Comparison of ENCODE assay signal across 7 mouse cellular contexts in genomic region chr16:16213079-16213760, GRCm38 (mm10). TPM values are rescaled to one million over a fixed set of nuclear protein-coding genes. Genes with fewer than 3 reads are reported as not detected.
DNase-seq lines count a peak whose midpoint lies in the region; ATAC-seq and TF ChIP-seq lines count a peak whose summit lies in the region.

Gene Pkp2, plus strand, starts transcription at chr16:16213318.

- TF ChIP-seq CTCF in gastrocnemius, adult 2 months (IDR thresholded peaks at IDR 0.05) = no peak
- no peak for TF ChIP-seq CTCF in left cerebral cortex, adult 2 months (IDR thresholded peaks at IDR 0.05)

- peak; percentile 60 for DNase-seq in cerebellum, adult 9-11 months
- peak; percentile 85 for DNase-seq in gastrocnemius, adult 2 months
- DNase-seq in left cerebral cortex, adult 2 months (ENCODE audit: extremely low spot score in 1 of 2, low spot score in 2 of 2) = peak; percentile 48 to 50
- DNase-seq in skeletal muscle tissue, adult 2 months (ENCODE audit: low read depth, low spot score) = peak; percentile 61

- H3K9me3 ChIP-seq in hindbrain, embryonic 15.5 days = no peaks in the 10 kb centered on the region
- no peaks in the 10 kb centered on the region for H3K9me3 ChIP-seq in megakaryocyte, embryonic 14.5 days

- peaks cover 5% of the 10 kb centered on the region; the same call in 1 of the 2 replicates for H3K4me1 ChIP-seq in hindbrain, embryonic 15.5 days (replicated peaks)
- peaks cover 32% of the 10 kb centered on the region for H3K4me1 ChIP-seq in megakaryocyte, embryonic 14.5 days

- intact Hi-C loops in gastrocnemius, adult 2 months (cut with DNase I) = no loop called here
- intact Hi-C loops in left cerebral cortex, adult 2 months (cut with DNase I) = no loop called here

- H3K4me3 ChIP-seq in gastrocnemius, adult 2 months = peak within 1 kb of the TSS; percentile 90
- peak within 1 kb of the TSS; percentile 83 for H3K4me3 ChIP-seq in hindbrain, embryonic 15.5 days
- peak within 1 kb of the TSS; percentile 65 for H3K4me3 ChIP-seq in left cerebral cortex, adult 2 months
- peak within 1 kb of the TSS; percentile 91 for H3K4me3 ChIP-seq in megakaryocyte, embryonic 14.5 days (replicated peaks)

- no peaks in the 10 kb centered on the region for H3K36me3 ChIP-seq in hindbrain, embryonic 15.5 days
- no peaks in the 10 kb centered on the region for H3K36me3 ChIP-seq in megakaryocyte, embryonic 14.5 days (replicated peaks; ENCODE audit: low read length)

- peak within 1 kb of the TSS; percentile 100 for H3K4me2 ChIP-seq in hindbrain, embryonic 15.5 days

- WGBS in hindbrain, embryonic 15.5 days = under 1% methylated on average over 56 of the region's 59 CpGs

- peak within 1 kb of the TSS; percentile 74 for H3K27ac ChIP-seq in gastrocnemius, adult 2 months
- H3K27ac ChIP-seq in hindbrain, embryonic 15.5 days (replicated peaks) = no peak within 1 kb of the TSS
- peak within 1 kb of the TSS; percentile 18 for H3K27ac ChIP-seq in left cerebral cortex, adult 2 months

- peaks cover 21% of the 10 kb centered on the region for H3K27me3 ChIP-seq in hindbrain, embryonic 15.5 days
- H3K27me3 ChIP-seq in megakaryocyte, embryonic 14.5 days (replicated peaks) = peaks cover 41% of the 10 kb centered on the region

- peak; percentile 40 for ATAC-seq in activated CD4-positive, CD25-positive, alpha-beta regulatory T cell, adult 4 months
- peak; percentile 95 for ATAC-seq in hindbrain, embryonic 15.5 days (ENCODE audit: low FRiP score, low read depth)

- peak within 1 kb of the TSS; percentile 59 for H3K9ac ChIP-seq in hindbrain, embryonic 15.5 days

RNA-seq across cellular contexts. Expression of gene Pkp2, which starts in this region (rescaled TPM):
- under 1 TPM in 1 of 2 experiments, not detected in 1; 0.29 TPM for polyA plus RNA-seq in activated CD4-positive, CD25-positive, alpha-beta regulatory T cell, adult 4 months (2017; shearing (Covaris generic))
- total RNA-seq in gastrocnemius, adult 2 months (2021) = 1 to 10 TPM; 1.8 to 3.4 TPM
- polyA plus RNA-seq in hindbrain, embryonic 15.5 days (2015; fragmentation: Nextera tagmentation; extraction: Ambion mirVana) = 1.0 and 1.2 TPM in 2 replicates
- 1 to 10 TPM; 5.9 to 9.6 TPM for total RNA-seq in left cerebral cortex, adult 2 months (2021)
- 0.26 TPM in 1 of 2 replicates, not detected in the other for polyA plus RNA-seq in megakaryocyte, embryonic 14.5 days (2012; ENCODE audit: insufficient read depth, low replicate concordance)

Comparison
In these comparisons a context has a peak if more than half of its experiments do, and no peak if none do; other contexts are left out.
1. Peak in ATAC-seq in activated CD4-positive, CD25-positive, alpha-beta regulatory T cell, adult 4 months; RNA of the gene not detected or under 1 TPM.